Mouse (Mus musculus) neutrophil, adult 5-6 weeks (primary cell): ENCODE results near the gene Abcg4. TPM values are rescaled to one million over a fixed set of nuclear protein-coding genes. Genes with fewer than 3 reads are reported as not detected.
A peak's percentile ranks its signal among the peaks of the same experiment; 100 is the strongest.

Experiments
- ATAC-seq: fragments of 151-379, 151-347 bp; 2 replicates; pipeline ENCODE4 v1.8.0; 2017; ENCODE audit warnings: mild to moderate bottlenecking, moderate TSS enrichment; ENCODE audit not compliant: insufficient number of reproducible peaks, poor library complexity, low FRiP score, severe bottlenecking; ENCODE audit errors: extremely low read depth
- total RNA-seq: library from RNA; stranded (forward); fragments of 200-1000 nt; gene quantifications from 2 replicates; pipeline ENCODE4 v1.2.3, GENCODE M21; 2017

Gene Abcg4
- total RNA-seq, 1 experiment from 2014 or later, result 1.4 TPM

- no peak for ATAC-seq
Observed at GRCm38 (mm10) chr9:44287401-44288075, 877 bp downstream of the Abcg4 start.

- 0 out of 2 replicates have a peak, but pooled peaks have one; percentile 6 for ATAC-seq
Observed at GRCm38 (mm10) chr9:44287003-44287400, 1.4 kb downstream of the Abcg4 start.

DNA sequence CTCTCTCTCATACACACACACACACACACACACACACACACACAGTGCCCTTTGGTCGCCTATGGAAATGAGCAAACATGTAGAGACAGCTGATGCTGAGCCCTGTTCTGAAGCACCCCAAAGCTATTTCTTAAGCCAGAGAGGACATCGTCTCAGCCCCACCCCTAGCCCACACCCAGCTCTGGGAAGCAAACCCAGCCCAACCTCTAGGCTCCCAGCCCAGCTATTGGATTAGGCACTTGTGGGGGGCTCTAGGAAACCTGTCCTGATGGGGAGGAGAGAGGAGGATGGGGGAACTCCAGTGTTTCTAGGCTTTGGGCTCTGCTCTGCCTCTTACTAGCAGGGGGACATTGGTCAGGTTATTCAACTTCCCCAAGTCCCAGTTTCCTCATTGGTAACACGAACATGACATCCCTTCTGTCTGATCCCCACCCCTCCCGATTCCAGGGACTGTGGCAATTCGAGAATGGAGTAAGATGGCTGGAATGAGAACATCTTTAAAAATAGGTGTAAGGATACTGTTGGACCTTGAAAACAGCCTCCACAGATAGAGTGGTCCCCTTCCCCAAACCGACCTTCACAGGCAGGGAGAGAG lies 2.1 kb downstream of the Abcg4 start:
- no peak for ATAC-seq

DNA sequence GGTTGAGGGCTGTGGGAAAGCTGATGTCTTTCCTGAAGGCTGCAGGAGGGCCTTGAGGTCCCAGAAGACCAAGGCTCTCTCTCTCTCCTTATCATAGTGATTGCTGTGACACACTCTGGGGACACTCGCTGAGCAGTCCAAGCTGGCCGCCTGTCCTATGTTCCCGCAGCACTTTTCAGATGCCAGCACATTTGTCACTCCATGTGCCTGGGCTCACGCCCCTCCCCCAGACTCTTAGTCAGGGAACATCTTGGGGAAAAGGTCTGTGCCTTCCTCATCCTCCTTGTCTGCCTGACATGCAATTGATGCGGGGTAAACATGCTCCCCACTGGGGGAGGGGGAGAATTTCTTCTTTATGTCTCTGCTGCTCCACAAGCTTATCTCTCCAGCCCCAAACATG lies 5.2 kb downstream of the Abcg4 start:
- ATAC-seq, result no peak

GRCm38 (mm10) chr9:44269973-44270372 lies 18.4 kb downstream of the Abcg4 start:
- no peak for ATAC-seq

- ATAC-seq, result no peak
Observed at GRCm38 (mm10) chr9:44269077-44269476, 19.3 kb downstream of the Abcg4 start.

DNA sequence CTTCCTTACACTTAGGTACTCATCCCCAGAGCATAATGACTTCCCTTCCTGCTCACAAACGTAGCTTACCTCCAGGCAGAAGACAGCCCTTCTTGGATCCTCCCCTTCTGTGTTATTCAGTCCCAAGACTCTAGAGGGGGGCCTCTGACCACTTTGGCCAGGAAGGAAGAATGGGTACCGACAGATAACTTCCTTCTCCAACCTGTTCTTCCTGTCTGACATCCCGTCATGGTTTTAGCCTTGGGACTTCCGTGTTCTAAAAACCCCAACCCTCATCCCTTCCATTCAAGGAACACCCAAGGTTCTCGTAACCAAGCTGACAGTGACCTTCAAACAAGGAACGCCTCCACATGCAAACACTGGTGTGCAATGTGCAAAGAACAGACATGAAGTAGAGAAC lies 20.0 kb downstream of the Abcg4 start, which contains the start of gene Nlrx1:
Gene Nlrx1 (minus strand): TSS at position 168 of the 400 bp plus-strand sequence.
- peak; percentile 25; the same call in 1 of the 2 replicates for ATAC-seq

GRCm38 (mm10) chr9:44268027-44268360 lies 20.4 kb downstream of the Abcg4 start:
- peak; percentile 80 for ATAC-seq

DNA sequence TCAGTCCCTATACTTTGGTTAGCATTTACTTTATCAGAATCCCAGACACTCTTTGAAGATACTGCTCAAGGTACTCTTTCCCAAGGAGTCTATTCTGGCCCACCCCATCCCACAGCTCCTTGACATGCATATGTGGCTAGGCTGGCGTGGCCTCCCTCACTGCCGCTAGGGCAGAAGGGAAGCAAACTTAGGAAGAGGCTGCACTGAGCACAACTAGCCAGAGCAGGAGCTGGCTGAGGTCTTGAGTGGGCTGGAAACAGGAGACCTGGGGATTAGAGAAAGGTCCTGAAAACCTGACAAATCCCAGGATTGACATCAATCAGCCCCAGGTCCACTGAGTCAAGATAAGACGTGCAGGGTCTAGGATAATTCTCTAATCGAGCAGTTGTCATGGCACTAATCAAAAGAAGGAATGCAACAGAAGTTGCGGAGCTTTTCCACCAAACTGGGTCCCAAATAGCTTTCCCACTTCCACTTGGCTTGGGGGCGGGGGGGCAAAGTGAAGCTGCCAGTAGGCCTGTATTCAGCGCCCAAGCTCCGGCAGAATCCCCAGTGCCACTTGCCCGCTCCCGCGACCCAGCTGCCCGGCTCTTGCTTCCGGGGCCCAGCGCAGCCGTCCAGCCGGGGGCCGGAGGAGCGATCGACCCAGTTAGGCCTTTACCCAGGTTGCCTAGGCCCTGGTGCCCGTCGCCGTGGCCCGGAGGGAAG lies 20.9 kb downstream of the Abcg4 start:
- ATAC-seq, result 0 out of 2 replicates have a peak, but pooled peaks have one; percentile 4

- ATAC-seq, result no peak
Observed at GRCm38 (mm10) chr9:44266478-44267226, 21.8 kb downstream of the Abcg4 start.

DNA sequence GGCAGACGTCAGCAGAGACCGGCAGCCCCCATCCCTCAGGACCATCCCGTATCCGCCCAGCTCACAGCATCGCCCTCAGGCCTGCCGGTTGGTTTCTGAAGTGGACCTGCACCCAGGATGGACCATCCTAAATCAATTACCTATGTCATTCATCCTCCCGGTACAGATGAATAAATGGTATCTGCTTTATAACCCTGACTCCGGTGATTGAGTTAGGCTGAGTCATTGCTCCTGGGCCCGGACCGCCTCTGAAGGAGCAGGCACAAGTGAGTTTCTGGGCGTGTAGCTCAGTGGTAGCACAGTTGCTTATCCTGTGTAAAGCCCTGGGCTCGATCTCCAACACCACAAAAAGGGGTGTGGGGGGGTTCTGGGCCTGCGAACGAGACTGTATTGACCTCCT lies 27.0 kb downstream of the Abcg4 start:
- no peak for ATAC-seq

DNA sequence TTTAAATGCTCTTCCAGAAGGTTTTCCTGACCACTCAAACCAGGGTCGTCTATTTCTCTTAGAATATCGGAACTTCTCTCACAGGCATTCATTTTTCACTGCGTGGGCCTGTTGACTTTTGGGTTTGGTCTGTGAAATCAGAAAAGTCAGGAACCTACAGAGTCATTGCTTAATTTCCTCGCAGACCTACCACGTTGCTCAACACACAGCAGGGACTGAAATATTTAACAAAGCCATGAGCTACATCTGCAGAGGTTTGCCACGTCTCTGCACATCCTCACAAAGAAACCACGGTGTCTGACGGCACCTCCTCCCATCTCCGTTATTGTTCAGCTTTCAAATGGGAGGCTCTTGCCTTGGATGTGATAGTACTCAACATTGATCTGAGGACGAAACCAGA lies 29.4 kb downstream of the Abcg4 start:
- no peak for ATAC-seq

GRCm38 (mm10) chr9:44256213-44256612 lies 32.2 kb downstream of the Abcg4 start:
- ATAC-seq, result no peak

DNA sequence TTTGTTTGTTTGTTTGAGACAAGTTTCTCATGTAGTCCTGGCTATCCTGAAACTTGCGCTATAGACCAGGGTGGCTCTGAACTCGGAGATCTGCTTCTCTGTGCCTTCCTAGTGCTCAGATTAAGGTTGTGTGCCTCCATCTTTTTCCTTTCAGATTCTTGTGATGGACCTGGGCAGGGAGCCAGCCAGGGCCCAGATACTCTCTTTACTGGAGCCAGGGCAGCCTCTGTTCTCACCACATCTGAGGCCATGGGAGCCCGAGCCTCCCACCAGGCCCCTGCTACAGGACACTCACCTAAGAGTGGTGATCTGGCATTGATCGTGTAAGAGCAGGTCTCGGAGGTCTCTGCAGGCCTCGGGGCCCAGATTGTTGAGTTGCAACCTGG lies 33.3 kb downstream of the Abcg4 start:
- no peak for ATAC-seq

GRCm38 (mm10) chr9:44254508-44255135 lies 33.8 kb downstream of the Abcg4 start:
- no peak for ATAC-seq

GRCm38 (mm10) chr9:44253441-44253840 lies 35.0 kb downstream of the Abcg4 start:
- ATAC-seq, result no peak

DNA sequence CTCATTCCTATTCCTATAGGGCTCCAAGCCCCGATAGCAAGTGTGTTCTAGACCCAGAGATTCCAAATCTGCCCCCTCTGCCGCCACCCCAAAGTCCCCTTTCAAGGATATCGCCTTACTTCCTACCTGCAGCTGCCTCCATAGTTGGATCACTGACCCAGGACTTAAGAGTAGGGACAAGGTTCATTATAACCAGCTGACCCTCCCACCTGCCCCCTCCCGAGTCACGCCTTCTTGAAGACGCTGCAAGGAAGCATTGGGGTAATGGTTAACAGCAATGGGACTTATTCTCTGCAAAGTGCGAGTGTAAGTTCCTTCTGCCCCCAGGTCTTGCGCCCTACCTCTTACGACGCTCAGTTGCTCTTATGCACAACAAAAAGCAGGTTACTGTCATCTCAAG lies 37.1 kb downstream of the Abcg4 start, which contains the start of gene Pdzd3:
Gene Pdzd3 (minus strand): TSS at position 158 of the 400 bp plus-strand sequence.
- ATAC-seq, result no peak

DNA sequence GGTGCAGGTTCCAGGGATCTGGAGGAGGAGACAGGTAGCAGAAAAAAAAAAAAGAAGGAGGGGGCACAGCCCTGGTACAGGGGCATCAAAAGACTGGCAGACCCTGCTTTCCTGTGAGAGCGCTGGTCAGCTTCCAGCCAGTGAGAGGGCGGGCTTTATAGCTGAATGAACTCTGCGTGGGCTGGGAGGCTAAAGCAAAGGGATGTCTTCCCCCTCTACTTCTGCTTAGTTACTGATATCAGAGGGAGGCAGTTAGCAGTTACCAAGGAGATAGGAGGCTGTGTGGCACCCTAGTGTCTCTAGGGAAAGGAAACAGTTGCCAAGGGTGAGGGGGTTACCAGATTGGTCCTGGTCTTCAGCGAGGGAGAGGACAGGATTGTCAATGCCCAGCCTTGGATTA lies 38.0 kb downstream of the Abcg4 start:
- no peak for ATAC-seq
